Mouse (Mus musculus): ENCODE results near the gene Gas2l3.
A peak's percentile ranks its signal among the peaks of the same experiment; 100 is the strongest.

Gene Gas2l3

DNA sequence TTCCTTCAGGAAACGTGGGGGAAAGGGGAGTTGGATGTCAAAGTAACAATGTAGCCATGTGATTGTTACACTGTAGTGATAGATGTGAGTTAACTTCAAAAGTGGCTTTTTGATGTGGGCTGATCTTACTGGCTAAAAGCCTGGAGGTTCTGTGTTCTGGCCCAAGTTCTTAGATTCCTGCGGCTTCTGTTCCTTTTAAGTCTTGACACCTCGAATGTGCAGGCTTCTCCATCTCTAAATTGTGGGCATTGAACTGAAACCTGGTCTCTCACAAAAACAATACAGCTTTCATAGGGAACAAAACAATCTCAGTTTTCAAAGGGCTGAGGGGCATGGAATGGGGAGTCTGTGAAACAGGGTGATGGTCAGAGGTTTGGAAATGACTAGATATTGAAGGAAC lies 614 bp upstream of the Gas2l3 start:
- no peak for DNase-seq (ENCODE audit: inconsistent age in 2 of 2, low spot score in 1 of 2)

DNA sequence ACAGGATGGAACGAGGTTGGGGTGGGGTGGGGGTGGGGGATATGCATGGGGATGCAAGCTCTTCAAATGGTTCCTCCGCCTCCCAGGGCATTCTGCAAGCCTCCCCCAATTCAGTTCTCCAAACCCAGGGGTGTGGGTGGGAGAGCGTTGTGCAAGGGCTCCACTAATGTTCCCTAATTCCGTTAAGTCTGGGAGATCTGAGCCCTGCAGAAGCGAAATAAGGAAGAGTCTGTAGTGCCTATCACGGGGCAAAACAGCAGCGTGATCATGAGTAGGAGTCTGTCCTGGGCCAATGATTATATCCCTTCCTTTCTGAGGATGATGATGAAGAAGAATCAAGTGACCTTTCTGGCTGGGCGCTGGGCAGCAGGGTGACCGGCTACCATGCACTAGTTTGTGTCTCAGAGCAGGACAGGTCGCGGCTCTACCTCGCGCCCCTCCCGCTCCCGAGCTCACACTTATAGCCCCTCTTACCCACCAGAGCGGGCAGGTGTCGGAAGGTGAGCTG lies 598 bp downstream of the Gas2l3 start:
- peak in 1 of 2 experiments; percentile 32 for DNase-seq (ENCODE audit: inconsistent age in 2 of 2, low spot score in 1 of 2)

DNA sequence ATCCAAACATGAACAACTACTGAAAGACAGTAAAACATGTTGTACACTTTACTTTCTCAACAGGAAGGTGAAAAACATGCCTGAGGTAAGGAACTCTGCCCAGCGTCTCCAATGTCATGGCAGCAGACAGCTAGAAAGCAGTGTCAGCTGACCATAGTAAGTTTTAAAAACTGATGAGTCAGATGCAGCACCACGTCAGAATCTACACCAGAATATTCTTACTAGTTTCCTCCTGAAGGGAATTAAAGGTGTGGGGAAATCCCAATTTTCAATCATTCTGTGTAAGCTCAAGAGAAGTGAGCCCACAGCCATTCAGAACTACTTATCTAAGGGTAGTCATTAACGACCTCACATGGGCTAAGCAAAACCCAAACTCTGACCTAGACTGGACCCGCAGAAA lies 1.1 kb downstream of the Gas2l3 start:
- DNase-seq (ENCODE audit: inconsistent age in 2 of 2, low spot score in 1 of 2): peak in 1 of 2 experiments; percentile 62

DNA sequence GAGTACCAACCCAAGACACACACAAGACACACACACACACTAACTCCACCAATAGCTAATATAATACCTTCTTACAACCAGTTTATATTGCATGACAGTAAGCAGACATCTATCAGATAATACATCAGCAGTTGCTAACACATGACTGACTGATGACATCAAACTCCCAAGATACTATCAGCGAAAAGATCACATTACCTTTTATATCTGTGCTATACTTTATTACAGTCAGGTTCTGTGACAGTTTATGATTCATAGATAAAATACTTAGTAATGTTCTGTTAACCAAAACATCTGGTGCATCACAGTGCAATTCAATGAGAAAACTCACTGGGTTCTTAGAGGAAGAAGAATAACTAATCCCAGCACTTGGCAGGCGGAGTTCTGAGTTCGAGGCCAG lies 1.8 kb downstream of the Gas2l3 start:
- no peak for DNase-seq (ENCODE audit: inconsistent age in 2 of 2, low spot score in 1 of 2)

DNA sequence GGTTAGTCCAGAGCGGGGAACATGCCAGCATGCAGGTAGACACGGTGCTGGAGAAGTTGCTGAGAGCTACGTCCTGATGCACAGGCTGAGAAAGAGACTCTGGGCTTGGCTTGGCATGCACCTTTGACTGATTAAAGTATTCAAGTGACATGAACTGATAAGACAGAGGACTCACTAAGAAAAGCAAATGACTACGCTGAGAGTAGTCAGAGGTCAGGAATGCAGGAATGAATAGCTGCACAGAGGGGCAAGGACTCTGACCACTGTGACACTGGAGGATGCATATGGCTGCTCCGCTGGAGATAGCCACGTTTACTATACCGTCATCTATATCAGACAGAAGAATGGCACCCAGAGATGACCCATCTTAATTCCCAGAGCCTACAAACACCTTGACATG lies 4.4 kb downstream of the Gas2l3 start:
- peak; percentile 48 to 70 for DNase-seq (ENCODE audit: inconsistent age in 2 of 2, low spot score in 1 of 2)

DNA sequence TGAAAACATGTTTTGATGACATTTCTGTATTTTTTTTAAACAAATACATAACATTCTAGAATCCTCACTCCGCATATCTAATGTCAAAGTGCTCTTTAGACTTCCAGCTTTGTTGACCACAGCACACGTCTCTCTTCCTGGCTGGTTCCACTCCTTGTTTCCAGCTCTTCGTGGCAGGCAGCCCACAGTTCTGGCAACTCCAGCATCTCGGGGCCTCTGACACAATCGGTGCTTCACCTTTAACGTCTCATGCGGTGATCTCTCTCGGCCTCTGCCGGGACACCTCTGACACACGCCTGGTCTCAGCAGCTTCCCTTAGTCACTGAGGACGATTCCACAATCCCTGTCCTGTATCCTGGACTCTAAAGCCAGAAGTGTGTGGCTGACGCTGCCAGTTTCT lies 5.8 kb downstream of the Gas2l3 start:
- DNase-seq (ENCODE audit: inconsistent age in 2 of 2, low spot score in 1 of 2): no peak

DNA sequence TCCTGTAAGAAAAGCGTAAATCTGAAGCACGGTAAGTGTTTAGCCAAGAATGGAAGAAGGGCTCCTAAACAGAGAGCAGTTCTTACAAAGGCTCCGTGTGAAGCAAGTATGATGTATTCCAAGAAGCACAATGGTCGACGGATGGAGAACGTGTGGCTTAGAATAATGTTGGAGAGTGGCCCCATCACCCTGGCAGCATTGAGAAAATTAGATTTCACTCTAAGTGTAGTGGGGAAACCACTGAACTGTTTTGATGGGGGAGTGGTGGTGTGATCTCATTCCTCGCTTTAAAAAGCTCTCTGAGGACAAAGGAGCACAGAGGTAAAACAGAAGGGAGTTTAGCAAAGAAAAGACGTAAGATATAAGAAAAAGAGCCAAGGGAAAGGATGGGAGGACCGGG lies 6.3 kb downstream of the Gas2l3 start:
- DNase-seq (ENCODE audit: inconsistent age in 2 of 2, low spot score in 1 of 2): no peak

DNA sequence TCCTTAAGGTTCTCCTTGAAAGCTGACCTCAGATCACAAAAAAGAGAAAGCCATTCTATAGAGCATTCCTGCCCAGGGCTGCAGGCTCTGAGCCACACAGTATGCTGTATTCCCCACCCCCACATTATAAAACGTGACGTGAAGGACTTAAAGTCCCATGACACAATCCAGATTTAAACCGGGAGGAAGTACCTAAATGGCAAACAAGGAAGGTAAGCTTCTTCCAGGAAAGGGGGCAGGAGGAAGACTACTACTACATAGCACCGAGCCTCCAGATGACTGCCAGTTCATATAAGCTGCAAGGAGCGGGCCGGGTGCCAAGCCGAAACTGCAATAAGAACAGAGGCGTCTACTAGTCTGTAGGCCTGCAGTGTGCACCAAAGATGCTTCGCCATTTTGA lies 7.8 kb downstream of the Gas2l3 start:
- DNase-seq (ENCODE audit: inconsistent age in 2 of 2, low spot score in 1 of 2): no peak

DNA sequence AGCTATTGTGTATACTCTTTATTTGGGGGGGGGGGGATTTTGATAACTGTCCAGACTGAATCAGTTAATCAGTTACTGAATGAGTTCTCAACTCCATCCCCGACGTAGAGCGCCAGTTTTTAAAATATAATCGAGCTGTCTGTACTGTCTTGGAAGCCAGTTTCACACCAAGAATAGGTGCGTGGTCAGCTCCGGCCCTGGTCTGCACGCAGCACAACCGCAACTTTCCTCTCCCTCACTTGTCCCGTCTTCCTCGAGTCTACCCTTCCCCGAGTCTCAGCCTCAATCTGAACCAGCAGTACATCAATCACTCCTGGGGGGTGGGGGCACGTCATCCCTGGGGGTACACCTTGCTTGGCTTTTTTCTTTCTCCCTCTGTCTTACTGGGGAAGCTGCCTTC lies 8.4 kb downstream of the Gas2l3 start:
- DNase-seq (ENCODE audit: inconsistent age in 2 of 2, low spot score in 1 of 2): no peak

DNA sequence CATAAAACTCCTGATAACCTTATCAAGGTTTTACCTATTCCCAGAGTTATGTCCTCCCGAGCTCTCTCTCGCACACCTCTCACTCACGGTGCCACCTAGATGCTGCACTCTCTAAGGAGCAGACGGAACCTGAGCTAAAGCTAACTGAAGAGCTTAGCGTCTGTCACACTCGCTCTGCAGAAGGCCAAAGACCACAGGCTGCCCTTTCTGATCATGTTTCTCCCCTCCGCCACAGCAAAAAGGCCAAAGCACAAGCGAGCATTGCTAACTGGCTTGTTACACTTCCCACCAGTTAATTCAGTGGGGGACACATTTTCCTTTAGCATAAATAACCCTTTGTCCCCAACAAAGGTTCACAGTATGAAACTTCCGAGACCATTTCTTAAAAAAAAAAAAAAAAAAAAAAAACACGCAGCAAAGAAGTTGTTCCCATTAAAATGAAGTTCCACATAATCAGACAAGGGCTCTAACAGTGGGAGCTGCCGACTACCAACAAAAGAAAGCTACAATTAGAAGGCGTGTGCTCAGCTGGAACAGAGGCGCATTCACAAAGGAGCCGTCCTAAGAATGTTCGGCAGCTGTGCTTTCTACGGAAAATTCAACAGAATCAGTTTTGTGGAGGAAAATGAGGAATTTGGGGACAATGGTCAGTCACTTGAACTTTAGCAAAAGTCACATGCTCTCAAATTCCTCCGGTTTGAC lies 9.1 kb downstream of the Gas2l3 start:
- no peak for DNase-seq (ENCODE audit: inconsistent age in 2 of 2, low spot score in 1 of 2)

DNA sequence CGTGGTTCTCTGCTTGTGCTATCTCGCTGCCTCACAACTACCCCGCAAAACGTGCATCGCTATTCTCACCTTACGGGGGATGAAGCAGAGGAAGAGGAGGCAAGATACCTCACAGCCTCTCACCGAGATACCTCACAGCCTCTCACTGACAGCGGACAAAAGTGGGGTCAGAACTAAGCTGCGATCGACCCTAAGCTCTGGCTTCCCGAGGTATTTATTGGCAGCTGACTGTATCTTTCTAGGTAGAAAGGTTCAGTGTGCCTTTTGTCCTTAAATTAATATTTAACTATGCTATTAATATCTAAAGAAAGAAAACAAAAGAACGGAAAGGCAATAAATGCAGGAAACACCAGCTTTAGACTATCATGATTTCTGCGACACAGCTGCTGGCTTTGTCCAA lies 11.0 kb downstream of the Gas2l3 start:
- no peak for DNase-seq (ENCODE audit: inconsistent age in 2 of 2, low spot score in 1 of 2)

DNA sequence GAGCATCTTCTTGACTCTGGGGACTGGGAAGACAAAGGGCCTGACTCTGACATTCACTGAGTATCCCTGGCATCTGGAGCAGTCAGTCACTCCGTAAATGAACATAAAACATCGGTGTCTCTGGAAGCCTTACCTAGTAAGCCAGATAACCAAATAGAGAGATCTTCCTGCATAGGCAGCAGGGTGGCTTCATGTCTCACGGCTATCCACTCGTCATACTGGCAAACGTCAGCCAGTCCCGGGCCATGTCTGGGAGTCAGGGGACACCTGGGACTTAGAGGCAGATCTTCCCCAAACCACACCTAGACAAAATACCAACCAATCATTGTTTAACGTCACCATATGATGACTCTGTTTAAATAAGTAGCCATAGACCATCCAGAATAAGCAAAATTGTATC lies 13.0 kb downstream of the Gas2l3 start:
- no peak for DNase-seq (ENCODE audit: inconsistent age in 2 of 2, low spot score in 1 of 2)

DNA sequence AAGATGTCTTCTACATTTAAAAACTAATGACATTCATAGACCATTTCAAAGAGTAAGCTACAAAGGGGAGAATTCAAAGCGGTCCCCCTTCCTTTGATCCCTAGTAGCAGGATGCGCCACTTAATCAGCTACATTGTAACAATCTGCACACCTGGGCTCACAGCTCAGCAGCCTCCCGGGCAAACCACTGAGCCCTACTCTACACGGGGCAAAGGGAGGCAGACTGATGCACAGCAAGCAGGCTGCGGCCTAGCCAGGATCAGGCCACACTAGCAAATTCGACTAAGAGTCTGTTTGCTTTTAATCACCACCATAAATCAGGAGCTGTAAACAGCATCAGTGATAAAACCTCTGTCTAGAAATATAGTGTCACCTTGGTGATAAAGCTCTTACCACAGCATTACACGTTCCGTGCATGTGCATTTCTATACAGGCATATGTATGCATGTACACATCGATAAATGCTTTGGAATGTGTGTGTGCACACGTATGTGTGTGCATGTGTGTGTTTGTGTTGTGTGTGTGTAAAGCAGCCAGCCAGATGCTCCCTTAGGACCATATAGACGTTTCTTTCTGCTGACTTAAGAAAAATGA lies 18.9 kb downstream of the Gas2l3 start:
- DNase-seq (ENCODE audit: inconsistent age in 2 of 2, low spot score in 1 of 2): no peak

DNA sequence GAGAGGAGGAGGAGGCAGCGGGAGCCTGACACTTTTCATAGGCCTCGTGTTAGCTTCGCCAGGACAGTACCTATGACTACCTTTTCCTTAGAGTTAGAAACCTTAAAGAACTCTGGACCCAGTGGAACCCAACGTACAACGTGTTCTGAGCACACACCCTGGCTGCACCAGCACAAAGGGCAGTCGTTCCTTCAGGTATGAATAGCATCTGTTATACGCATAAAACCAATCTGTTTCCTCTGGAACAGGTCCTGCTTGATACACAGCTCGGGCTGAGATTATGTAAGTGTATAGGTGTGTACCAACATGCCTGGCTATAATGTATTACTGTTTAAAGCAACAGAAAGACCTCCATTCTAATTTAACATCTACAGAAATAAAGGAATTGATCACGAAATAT lies 19.6 kb downstream of the Gas2l3 start:
- no peak for DNase-seq (ENCODE audit: inconsistent age in 2 of 2, low spot score in 1 of 2)

DNA sequence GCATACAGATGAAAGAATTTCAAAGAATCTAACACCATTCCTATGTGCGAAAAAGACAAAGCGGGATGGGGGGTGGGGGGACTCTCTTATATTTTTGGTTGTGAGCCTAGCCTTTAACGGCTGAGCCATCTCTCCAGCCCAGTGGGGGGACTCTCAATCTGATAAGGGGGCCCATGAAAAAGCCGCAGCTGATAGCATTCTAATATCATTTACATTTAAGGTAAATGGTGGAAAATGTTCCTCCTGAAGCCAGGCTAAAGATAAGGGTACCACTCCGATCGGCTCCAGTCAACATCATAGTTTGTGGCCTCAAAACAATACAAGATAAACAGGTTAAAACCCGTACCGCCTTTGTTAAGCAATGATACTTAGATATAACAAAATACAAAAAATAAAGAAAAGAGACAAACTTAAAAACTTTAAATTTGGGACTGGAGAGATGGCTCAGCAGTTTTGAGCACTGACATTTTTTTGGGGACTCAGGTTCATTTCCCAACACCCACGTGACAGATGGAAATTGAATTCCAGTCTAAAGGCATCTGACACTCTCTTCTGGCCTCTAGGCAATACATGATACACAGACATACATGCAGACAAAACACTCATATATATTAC lies 20.5 kb downstream of the Gas2l3 start:
- no peak for DNase-seq (ENCODE audit: inconsistent age in 2 of 2, low spot score in 1 of 2)

DNA sequence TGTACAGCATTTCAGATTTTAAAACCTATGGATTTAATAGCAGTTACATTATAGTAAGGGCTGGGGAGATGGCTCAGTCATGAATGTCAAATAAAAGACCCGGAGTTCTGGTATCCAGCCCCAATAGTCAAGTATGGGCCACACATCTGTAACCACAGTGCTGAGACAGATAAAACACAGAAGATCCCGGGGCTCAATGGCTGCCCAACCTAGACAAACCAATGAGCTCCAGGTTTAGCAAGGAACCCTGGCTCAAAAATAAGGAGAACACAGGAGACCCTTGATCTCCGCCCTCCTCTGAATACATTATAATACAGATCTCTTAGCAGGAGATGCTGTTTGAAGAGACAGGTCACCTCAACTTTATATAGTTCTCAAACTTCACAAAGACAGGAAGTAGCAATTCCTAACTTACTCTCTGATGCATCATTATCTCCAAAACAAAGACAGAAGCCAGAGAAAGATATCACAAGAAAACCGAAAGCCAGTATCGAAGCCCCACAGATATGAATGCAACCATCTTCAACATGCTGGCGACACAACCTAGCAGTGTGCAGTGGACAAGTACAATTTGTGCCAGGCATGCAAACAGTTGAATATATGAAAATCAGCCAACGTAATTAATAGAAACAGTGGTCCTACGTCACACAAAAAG lies 21.1 kb downstream of the Gas2l3 start:
- no peak for DNase-seq (ENCODE audit: inconsistent age in 2 of 2, low spot score in 1 of 2)

DNA sequence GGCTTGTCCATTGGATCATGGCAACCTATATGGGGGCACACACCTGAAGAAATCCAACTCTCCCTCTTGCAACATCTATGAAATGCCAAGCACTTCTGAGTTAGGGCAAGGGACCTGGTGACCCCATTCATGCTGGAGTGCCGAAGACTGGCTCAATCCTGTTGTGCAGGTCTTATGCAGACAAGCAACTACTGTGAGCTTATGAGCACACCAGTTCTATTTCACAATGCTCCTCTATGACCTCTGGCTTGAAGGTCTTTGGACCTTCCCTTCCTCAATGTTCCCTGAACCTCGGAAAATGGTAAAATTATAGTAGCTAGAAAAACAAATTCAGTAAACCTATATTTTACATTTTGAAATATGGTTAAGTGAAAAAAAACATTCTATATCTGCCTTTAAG lies 25.8 kb downstream of the Gas2l3 start:
- DNase-seq (ENCODE audit: inconsistent age in 2 of 2, low spot score in 1 of 2): no peak

DNA sequence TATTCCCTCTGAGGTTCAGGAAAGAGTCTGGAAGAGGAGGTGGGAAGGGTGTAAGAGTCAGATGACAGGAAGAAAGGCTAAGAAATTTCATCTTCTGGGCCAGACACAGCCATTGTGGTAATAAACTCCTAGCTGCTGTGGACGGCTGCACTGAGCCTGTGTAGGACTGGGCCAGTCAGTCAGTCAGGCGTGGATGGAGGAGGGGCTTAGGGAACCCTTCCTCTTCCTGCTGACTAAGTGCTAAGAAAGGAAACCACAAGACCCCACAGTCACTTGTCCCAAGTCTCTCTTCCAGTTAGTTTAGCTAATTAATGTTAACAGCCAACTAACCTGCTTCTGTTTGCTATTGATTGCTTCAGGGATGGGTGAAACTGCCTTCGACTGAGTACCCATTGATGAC lies 28.3 kb downstream of the Gas2l3 start:
- DNase-seq (ENCODE audit: inconsistent age in 2 of 2, low spot score in 1 of 2): no peak

DNA sequence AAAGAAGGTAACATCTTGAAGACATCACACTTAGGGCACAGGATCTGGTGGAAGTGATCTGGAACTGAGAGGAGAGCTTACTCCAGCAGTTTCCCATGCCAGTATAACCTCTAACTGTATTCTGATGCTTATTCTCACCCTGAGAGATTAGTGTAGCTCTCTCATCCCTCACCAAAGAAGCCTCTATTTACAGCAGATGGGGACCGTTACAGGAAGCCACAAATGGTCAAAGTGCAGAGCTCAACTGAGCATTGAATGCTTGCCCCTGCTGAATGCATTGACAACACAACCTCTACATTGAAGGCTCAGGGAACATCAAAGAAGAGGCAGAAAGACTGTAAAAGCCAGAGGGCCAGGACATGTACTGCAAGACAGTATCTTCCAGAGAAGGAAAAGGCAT lies 36.2 kb downstream of the Gas2l3 start:
- DNase-seq (ENCODE audit: inconsistent age in 2 of 2, low spot score in 1 of 2): no peak

DNA sequence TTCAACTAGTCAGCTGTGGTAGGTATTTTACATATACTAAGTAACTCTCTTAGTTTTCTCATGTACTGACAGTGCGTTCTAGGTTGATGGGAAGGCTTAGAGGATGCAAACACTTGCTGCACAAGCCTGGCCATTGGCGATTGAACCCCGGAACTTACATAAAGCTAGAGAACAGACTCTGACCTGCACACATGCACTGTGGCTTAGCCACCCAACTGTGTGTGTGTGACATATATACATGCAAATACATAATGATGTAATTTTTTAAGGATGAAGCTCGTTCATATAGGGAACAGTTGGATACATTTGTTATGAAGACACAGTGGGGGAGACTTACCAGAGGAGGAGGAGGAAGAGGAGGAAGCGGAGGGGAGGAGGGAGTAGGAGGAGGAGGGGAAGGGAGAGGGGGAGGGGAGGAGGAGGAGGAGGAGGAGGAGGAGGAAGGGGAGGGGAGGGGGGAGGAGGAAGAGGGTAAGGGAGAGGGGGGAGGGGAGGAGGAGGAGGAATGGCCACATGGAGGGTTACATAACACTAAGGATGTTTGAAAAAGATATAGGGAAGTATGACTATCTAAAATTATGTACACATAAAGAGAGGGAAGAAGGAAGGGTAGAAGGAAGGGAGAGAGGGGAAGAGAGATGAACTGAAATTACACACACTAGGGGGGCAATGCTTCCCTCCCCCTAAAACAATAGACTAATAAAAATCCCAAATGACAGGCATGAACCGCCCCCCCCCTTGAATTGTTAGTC lies 36.9 kb downstream of the Gas2l3 start:
- no peak for DNase-seq (ENCODE audit: inconsistent age in 2 of 2, low spot score in 1 of 2)

DNA sequence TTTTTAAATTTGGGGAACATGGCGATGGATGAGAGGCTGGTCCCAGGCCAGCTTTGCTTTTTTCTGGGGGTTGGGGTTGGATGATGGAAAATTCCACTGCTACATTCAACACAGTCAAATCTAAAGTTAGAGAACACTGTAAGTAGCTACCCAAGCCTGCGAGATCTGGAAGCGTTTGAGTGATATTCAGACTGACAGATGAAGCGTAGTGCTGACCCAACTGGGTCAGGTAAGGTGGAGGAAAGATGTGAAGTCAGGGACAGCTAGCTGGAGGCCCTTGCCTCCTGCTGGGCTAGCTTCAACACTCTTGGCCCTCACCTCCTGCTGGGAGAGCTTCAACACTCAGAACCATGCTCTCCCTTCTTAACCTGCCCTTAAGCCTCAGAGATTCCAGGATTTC lies 38.8 kb downstream of the Gas2l3 start:
- no peak for DNase-seq (ENCODE audit: inconsistent age in 2 of 2, low spot score in 1 of 2)
